Mouse (Mus musculus) embryo, embryonic 10 days (tissue): ENCODE results near the gene Cs.
A peak's percentile ranks its signal among the peaks of the same experiment; 100 is the strongest.

Source experiments
- DNase-seq: peaks from one replicate; pipeline ENCODE4 v3.0.0-alpha.2; 2015; ENCODE audit warnings: low spot score

Cs gene

GRCm38 (mm10) chr10:128376455-128377211 lies 39.1 kb downstream of the Cs start, which contains the start of gene Ankrd52:
Gene Ankrd52 (plus strand): TSS chr10:128377115.
- peak; percentile 77 for DNase-seq

- peak; percentile 68 for DNase-seq
These were observed 39.8 kb downstream of the Cs start for GRCm38 (mm10) chr10:128377222-128377939.

- no peak for DNase-seq
These were observed 40.5 kb downstream of the Cs start for GRCm38 (mm10) chr10:128377940-128378448.

GRCm38 (mm10) chr10:128378462-128378861 lies 40.9 kb downstream of the Cs start:
- DNase-seq: no peak

GRCm38 (mm10) chr10:128379260-128379659 lies 41.7 kb downstream of the Cs start:
- DNase-seq: no peak

- no peak for DNase-seq
These were observed 43.0 kb downstream of the Cs start for GRCm38 (mm10) chr10:128380565-128380964.

GRCm38 (mm10) chr10:128382482-128382881 lies 44.9 kb downstream of the Cs start:
- DNase-seq: no peak

GRCm38 (mm10) chr10:128385902-128386301 lies 48.4 kb downstream of the Cs start:
- DNase-seq: no peak

GRCm38 (mm10) chr10:128388941-128389340 lies 51.4 kb downstream of the Cs start:
- no peak for DNase-seq

- no peak for DNase-seq
These were observed 52.0 kb downstream of the Cs start for GRCm38 (mm10) chr10:128389570-128389969.

- no peak for DNase-seq
These were observed 52.8 kb downstream of the Cs start for GRCm38 (mm10) chr10:128390366-128390765.

- no peak for DNase-seq
These were observed 54.3 kb downstream of the Cs start for GRCm38 (mm10) chr10:128391850-128392249.

- no peak for DNase-seq
These were observed 58.6 kb downstream of the Cs start for GRCm38 (mm10) chr10:128396017-128396673.

GRCm38 (mm10) chr10:128396716-128397264 lies 59.3 kb downstream of the Cs start:
- DNase-seq: no peak

GRCm38 (mm10) chr10:128397466-128397865 lies 59.9 kb downstream of the Cs start:
- peak; percentile 25 for DNase-seq

- peak; percentile 43 for DNase-seq
These were observed 62.8 kb downstream of the Cs start for GRCm38 (mm10) chr10:128400338-128400737.

- DNase-seq: no peak
These were observed 63.5 kb downstream of the Cs start, which contains the start of gene Slc39a5 for GRCm38 (mm10) chr10:128401056-128401455. Gene Slc39a5 (minus strand): TSS chr10:128401229.

- DNase-seq: no peak
These were observed 64.1 kb downstream of the Cs start for GRCm38 (mm10) chr10:128401638-128402037.

- no peak for DNase-seq
These were observed 66.4 kb downstream of the Cs start for GRCm38 (mm10) chr10:128403931-128404330.

GRCm38 (mm10) chr10:128408591-128409535 lies 71.3 kb downstream of the Cs start:
- DNase-seq: peak; percentile 64
